Mouse (Mus musculus): ENCODE data around the gene Pou2f1. TPM values are rescaled to one million over a fixed set of nuclear protein-coding genes. Genes with fewer than 3 reads are reported as not detected.
A peak's percentile ranks its signal among the peaks of the same experiment; 100 is the strongest.

The Pou2f1 gene
- total RNA-seq, 2 experiments from 2014 or later, result 12.0 to 15.1 TPM

GRCm38 (mm10) chr1:165853729-165854420 is 148.6 kb downstream of the Pou2f1 start:
- intact Hi-C loops (cut with DNase I), result loop anchor here (1.0 to 5.0 kb wide), 4 partner anchors 38 to 300 kb away; no protein-coding TSS in a partner anchor
- peak; percentile 73 to 84 for DNase-seq

GRCm38 (mm10) chr1:165853131-165853721 is 149.3 kb downstream of the Pou2f1 start:
- intact Hi-C loops (cut with DNase I), result loop anchor here (1.0 to 5.0 kb wide), 3 partner anchors 39 to 301 kb away; no protein-coding TSS in a partner anchor
- no peak for DNase-seq

GRCm38 (mm10) chr1:165852131-165852530 is 150.3 kb downstream of the Pou2f1 start:
- intact Hi-C loops (cut with DNase I), result loop anchor here (2.0 to 5.0 kb wide), 2 partner anchors 40 to 115 kb away; no protein-coding TSS in a partner anchor
- no peak for DNase-seq

GRCm38 (mm10) chr1:165849458-165850445 is 152.7 kb downstream of the Pou2f1 start:
- no peak for DNase-seq
- intact Hi-C loops (cut with DNase I), result loop anchor here (5.0 kb wide), 1 partner anchor 43 kb away; no protein-coding TSS in a partner anchor

- DNase-seq, result no peak
- intact Hi-C loops (cut with DNase I), result no loop called here
Measured at GRCm38 (mm10) chr1:165848881-165849280, 153.6 kb downstream of the Pou2f1 start.

- intact Hi-C loops (cut with DNase I), result no loop called here
- no peak for DNase-seq
Measured at GRCm38 (mm10) chr1:165848417-165848816, 154.1 kb downstream of the Pou2f1 start.

GRCm38 (mm10) chr1:165845366-165845765 is 157.1 kb downstream of the Pou2f1 start:
- peak in 1 of 2 experiments; percentile 13 for DNase-seq
- intact Hi-C loops (cut with DNase I), result no loop called here

GRCm38 (mm10) chr1:165844956-165845355 is 157.5 kb downstream of the Pou2f1 start:
- peak in 1 of 2 experiments; percentile 28 for DNase-seq

GRCm38 (mm10) chr1:165844466-165844951 is 158.0 kb downstream of the Pou2f1 start:
- intact Hi-C loops (cut with DNase I), result no loop called here
- DNase-seq, result peak in 1 of 2 experiments; percentile 13

More at GRCm38 (mm10) chr1:165844956-165845355, 157.5 kb downstream of the Pou2f1 start:
- intact Hi-C loops (cut with DNase I), result no loop called here

GRCm38 (mm10) chr1:165843586-165843985 is 158.9 kb downstream of the Pou2f1 start:
- intact Hi-C loops (cut with DNase I), result no loop called here
- no peak for DNase-seq

GRCm38 (mm10) chr1:165842170-165842569 is 160.3 kb downstream of the Pou2f1 start:
- intact Hi-C loops (cut with DNase I), result no loop called here
- no peak for DNase-seq

- intact Hi-C loops (cut with DNase I), result no loop called here
- DNase-seq, result no peak
Measured at GRCm38 (mm10) chr1:165840548-165841230, 161.8 kb downstream of the Pou2f1 start.

- intact Hi-C loops (cut with DNase I), result no loop called here
- no peak for DNase-seq
Measured at GRCm38 (mm10) chr1:165839201-165839600, 163.3 kb downstream of the Pou2f1 start.

- intact Hi-C loops (cut with DNase I), result no loop called here
- DNase-seq, result peak in 1 of 2 experiments; percentile 22
Measured at GRCm38 (mm10) chr1:165837546-165837945, 164.9 kb downstream of the Pou2f1 start.

GRCm38 (mm10) chr1:165836461-165836860 is 166.0 kb downstream of the Pou2f1 start:
- intact Hi-C loops (cut with DNase I), result no loop called here

GRCm38 (mm10) chr1:165834633-165834975 is 167.9 kb downstream of the Pou2f1 start:
- intact Hi-C loops (cut with DNase I), result no loop called here
- no peak for DNase-seq

More at GRCm38 (mm10) chr1:165836461-165836860, 166.0 kb downstream of the Pou2f1 start:
- no peak for DNase-seq

GRCm38 (mm10) chr1:165833910-165834632 is 168.4 kb downstream of the Pou2f1 start:
- intact Hi-C loops (cut with DNase I), result no loop called here

GRCm38 (mm10) chr1:165833244-165833643 is 169.2 kb downstream of the Pou2f1 start:
- DNase-seq, result no peak
- intact Hi-C loops (cut with DNase I), result no loop called here

More at GRCm38 (mm10) chr1:165833910-165834632, 168.4 kb downstream of the Pou2f1 start:
- DNase-seq, result no peak

- no peak for DNase-seq
- intact Hi-C loops (cut with DNase I), result no loop called here
Measured at GRCm38 (mm10) chr1:165829890-165830289, 172.6 kb downstream of the Pou2f1 start.

Measured in heart, postnatal 14 days (tissue).